8 mouse cellular contexts compared by ENCODE assay signal in the genomic region with DNA sequence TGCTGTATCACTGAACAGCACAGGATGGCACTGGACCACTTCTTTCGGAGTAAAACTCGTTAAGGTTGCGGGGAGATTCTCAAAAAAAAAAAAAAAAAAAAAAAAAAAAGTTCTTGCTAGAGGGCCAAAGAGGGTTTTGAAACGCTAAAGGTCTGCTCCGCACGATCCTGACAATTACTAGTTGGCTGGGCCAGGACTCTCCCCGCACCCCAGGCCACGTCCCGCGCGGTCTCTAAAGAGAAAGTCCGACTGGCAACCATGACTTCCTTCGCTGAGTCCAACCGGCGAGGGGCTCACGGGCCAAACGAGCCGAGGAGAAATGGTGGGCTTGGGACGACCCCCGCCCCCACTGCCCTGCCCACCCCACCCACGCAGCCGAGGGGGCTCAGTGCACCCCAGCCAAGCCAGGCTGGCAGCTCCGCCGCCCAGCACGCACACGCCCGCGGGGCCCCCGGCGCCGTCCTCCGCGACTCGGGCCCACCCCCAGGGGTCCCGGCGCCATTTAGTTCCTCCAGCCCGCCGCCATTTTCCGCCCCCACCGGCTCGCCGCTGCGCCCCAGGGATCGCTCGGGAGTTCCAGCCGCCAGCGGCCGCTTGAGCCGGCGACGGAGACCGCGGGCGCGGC. TPM values are rescaled to one million over a fixed set of nuclear protein-coding genes. Genes with fewer than 3 reads are reported as not detected.
A peak's percentile ranks its signal among the peaks of the same experiment; 100 is the strongest.
DNase-seq lines count a peak whose midpoint lies in the region; ATAC-seq and TF ChIP-seq lines count a peak whose summit lies in the region.

No protein-coding gene starts in this region.

- WGBS in forebrain, embryonic 10.5 days, result under 1% methylated on average over 55 of the region's 55 CpGs
- WGBS in hindbrain, embryonic 13.5 days, result under 1% methylated on average over 50 of the region's 55 CpGs
- WGBS in limb, embryonic 10.5 days, result under 1% methylated on average over 55 of the region's 55 CpGs
- 0% methylated on average over 32 of the region's 55 CpGs for WGBS in stomach, postnatal 0 days

- no peaks in the 10 kb centered on the region for H3K27me3 ChIP-seq in forebrain, embryonic 10.5 days (ENCODE audit: poor library complexity, severe bottlenecking)
- H3K27me3 ChIP-seq in hindbrain, embryonic 13.5 days, result no peaks in the 10 kb centered on the region
- H3K27me3 ChIP-seq in limb, embryonic 10.5 days (ENCODE audit: low read depth, poor library complexity, severe bottlenecking), result no peaks in the 10 kb centered on the region
- H3K27me3 ChIP-seq in stomach, postnatal 0 days (ENCODE audit: control insufficient read depth, insufficient read depth, low read length), result no peaks in the 10 kb centered on the region

- DNase-seq in ovary, postnatal 14 days (ENCODE audit: low spot score), result peak; percentile 25
- DNase-seq in ovary, postnatal 10 days (ENCODE audit: low spot score), result no peak
- DNase-seq in adipocyte (ENCODE audit: low spot score), result peak; percentile 69
- peak; percentile 62 for DNase-seq in forebrain, embryonic 10.5 days (ENCODE audit: extremely low spot score, low spot score)
- peak; percentile 77 for DNase-seq in limb, embryonic 10.5 days (ENCODE audit: low spot score)
- DNase-seq in stomach, postnatal 0 days (ENCODE audit: low spot score), result peak; percentile 52

- no peaks in the 10 kb centered on the region for H3K9me3 ChIP-seq in forebrain, embryonic 10.5 days
- no peaks in the 10 kb centered on the region for H3K9me3 ChIP-seq in hindbrain, embryonic 13.5 days
- H3K9me3 ChIP-seq in limb, embryonic 10.5 days (replicated peaks), result no peaks in the 10 kb centered on the region
- no peaks in the 10 kb centered on the region for H3K9me3 ChIP-seq in stomach, postnatal 0 days (ENCODE audit: control insufficient read depth, low read length)

- ATAC-seq in hindbrain, embryonic 13.5 days (ENCODE audit: low FRiP score), result peak; percentile 82
- ATAC-seq in megakaryocyte progenitor cell, adult 5-6 weeks (replicated peaks; ENCODE audit: poor library complexity), result peak; percentile 12; the same call in 1 of the 2 replicates
- peak; percentile 19; the same call in 1 of the 2 replicates for ATAC-seq in stomach, postnatal 0 days (ENCODE audit: low FRiP score, low TSS enrichment)

- peaks cover 21% of the 10 kb centered on the region for H3K4me1 ChIP-seq in forebrain, embryonic 10.5 days
- H3K4me1 ChIP-seq in hindbrain, embryonic 13.5 days (replicated peaks), result peaks cover 25% of the 10 kb centered on the region
- peaks cover 5% of the 10 kb centered on the region; the same call in 1 of the 2 replicates for H3K4me1 ChIP-seq in limb, embryonic 10.5 days
- no peaks in the 10 kb centered on the region for H3K4me1 ChIP-seq in stomach, postnatal 0 days (replicated peaks; ENCODE audit: control insufficient read depth, insufficient read depth)

- H3K4me2 ChIP-seq in hindbrain, embryonic 13.5 days, result peak overlapping the region; percentile 68
- H3K4me2 ChIP-seq in stomach, postnatal 0 days (replicated peaks; ENCODE audit: low read depth), result peak overlapping the region; percentile 60

- TF ChIP-seq EP300 in stomach, postnatal 0 days (optimal IDR thresholded peaks at IDR 0.05), result no peak

- peaks cover 20% of the 10 kb centered on the region for H3K36me3 ChIP-seq in forebrain, embryonic 10.5 days (replicated peaks)
- H3K36me3 ChIP-seq in hindbrain, embryonic 13.5 days, result no peaks in the 10 kb centered on the region
- peaks cover 14% of the 10 kb centered on the region for H3K36me3 ChIP-seq in limb, embryonic 10.5 days
- H3K36me3 ChIP-seq in stomach, postnatal 0 days (ENCODE audit: control insufficient read depth, insufficient read depth, low read length), result no peaks in the 10 kb centered on the region

- TF ChIP-seq CTCF in stomach, postnatal 0 days (IDR thresholded peaks at IDR 0.05; ENCODE audit: low read depth), result no peak

- peak overlapping the region; percentile 95 for H3K9ac ChIP-seq in hindbrain, embryonic 13.5 days
- peak overlapping the region; percentile 99 for H3K9ac ChIP-seq in stomach, postnatal 0 days (ENCODE audit: low read length)

- peak overlapping the region; percentile 94 for H3K4me3 ChIP-seq in forebrain, embryonic 10.5 days
- H3K4me3 ChIP-seq in hindbrain, embryonic 13.5 days, result peak overlapping the region; percentile 94
- peak overlapping the region; percentile 94 for H3K4me3 ChIP-seq in limb, embryonic 10.5 days
- H3K4me3 ChIP-seq in stomach, postnatal 0 days (ENCODE audit: low read depth, low read length), result peak overlapping the region; percentile 90

- H3K27ac ChIP-seq in forebrain, embryonic 10.5 days, result peak overlapping the region; percentile 99
- peak overlapping the region; percentile 100 for H3K27ac ChIP-seq in hindbrain, embryonic 13.5 days
- H3K27ac ChIP-seq in limb, embryonic 10.5 days, result peak overlapping the region; percentile 99
- peak overlapping the region; percentile 100 for H3K27ac ChIP-seq in stomach, postnatal 0 days (replicated peaks)

RNA-seq across cellular contexts. Expression of a gene that starts 0.6 kb away (rescaled TPM):
- polyA plus RNA-seq in forebrain, embryonic 10.5 days (2016; fragmentation: Nextera tagmentation; extraction: Ambion mirVana), result 57.7 and 59.4 TPM in 2 replicates
- 64.8 and 65.7 TPM in 2 replicates for polyA plus RNA-seq in hindbrain, embryonic 13.5 days (2015; fragmentation: Nextera tagmentation; extraction: Ambion mirVana)
- polyA plus RNA-seq in limb, embryonic 10.5 days (2016; fragmentation: Nextera tagmentation; extraction: Ambion mirVana), result 52.7 and 58.5 TPM in 2 replicates
- total RNA-seq in megakaryocyte progenitor cell, adult 5-6 weeks (2015), result 32.9 and 36.9 TPM in 2 replicates
- total RNA-seq in megakaryocyte progenitor cell, adult 5-6 weeks (2017), result 32.8 and 41.9 TPM in 2 replicates
- 9.5 and 10.7 TPM in 2 replicates for polyA plus RNA-seq in stomach, postnatal 0 days (2015; fragmentation: Nextera tagmentation; extraction: Ambion mirVana)

Comparison
In these comparisons a context has a peak if more than half of its experiments do, and no peak if none do; other contexts are left out.
1. ATAC-seq: peak in every context shown above with its lines; median percentile 82 in hindbrain, embryonic 13.5 days; 19 in stomach, postnatal 0 days; 12 in megakaryocyte progenitor cell, adult 5-6 weeks.